Mouse (Mus musculus) heart, embryonic 11.5 days (tissue): ENCODE data around the gene Tmem37. TPM values are rescaled to one million over a fixed set of nuclear protein-coding genes. Genes with fewer than 3 reads are reported as not detected.

Source experiments
- ATAC-seq: fragments of 200-750 bp; cut with Nextera tagmentation; replicated peaks from 2 replicates; pipeline ENCODE4 v1.8.0; 2017; ENCODE audit warnings: moderate library complexity; ENCODE audit not compliant: insufficient number of reproducible peaks, low FRiP score, low TSS enrichment
- H3K27ac ChIP-seq: fragments of 300-500 bp; sonication (generic); 2 replicates; pipeline ENCODE4 v1.5.1; 2014; ENCODE audit warnings: mild to moderate bottlenecking, low read depth, low read length
- H3K27me3 ChIP-seq: fragments of 300-500 bp; sonication (generic); 2 replicates; pipeline ENCODE4 v1.6.1; 2014; ENCODE audit warnings: mild to moderate bottlenecking, low read length, mixed read lengths; ENCODE audit not compliant: control insufficient read depth, insufficient read depth
- H3K36me3 ChIP-seq: fragments of 300-500 bp; sonication (generic); 2 replicates; pipeline ENCODE4 v1.6.1; 2014; ENCODE audit warnings: mild to moderate bottlenecking, low read length, moderate library complexity, mixed read lengths; ENCODE audit not compliant: control insufficient read depth, insufficient read depth
- H3K4me1 ChIP-seq: fragments of 300-500 bp; sonication (generic); 2 replicates; pipeline ENCODE4 v1.6.1; 2014; ENCODE audit warnings: low read length; ENCODE audit not compliant: control insufficient read depth, insufficient read depth
- H3K4me2 ChIP-seq: fragments of 300-500 bp; sonication (generic); 2 replicates; pipeline ENCODE4 v1.6.1; 2014; ENCODE audit warnings: mild to moderate bottlenecking, moderate library complexity
- H3K4me3 ChIP-seq: fragments of 300-500 bp; sonication (generic); 2 replicates; pipeline ENCODE4 v1.5.1; 2014; ENCODE audit warnings: low read depth, low read length
- H3K9ac ChIP-seq: fragments of 300-500 bp; sonication (generic); 2 replicates; pipeline ENCODE4 v1.6.1; 2014; ENCODE audit warnings: mild to moderate bottlenecking, low read depth, low read length, moderate library complexity
- H3K9me3 ChIP-seq: fragments of 300-500 bp; sonication (generic); replicated peaks from 2 replicates; pipeline ENCODE4 v1.6.1; 2016; ENCODE audit warnings: low read length; ENCODE audit not compliant: control insufficient read depth
- WGBS: fragments of 180-500 bp; shearing (Covaris S2); extraction: QIAGEN DNeasy Blood & Tissue Kit; methylation state at CpG from one replicate; pipeline ENCODE4 v1.1.7; 2014; ENCODE audit not compliant: insufficient replicate concordance; 5-methylcytosine and 5-hydroxymethylcytosine counted together
- polyA plus RNA-seq: library from polyadenylated mRNA; unstranded; fragments of >200 nt; fragmentation: Nextera tagmentation; extraction: Ambion mirVana; gene quantifications from 2 replicates; pipeline ENCODE4 v1.2.1, GENCODE M21; 2014

Gene Tmem37
- polyA plus RNA-seq, 1 experiment from 2014 or later: 19.1 TPM

- Histone ChIP-seq H3K9me3 (no peaks in the 10 kb centered on the region), H3K4me3 (no peak overlapping the region), H3K4me2 (no peak overlapping the region), H3K36me3 (no peaks in the 10 kb centered on the region), H3K9ac (no peak overlapping the region), H3K27me3 (no peaks in the 10 kb centered on the region), H3K4me1 (0 out of 2 replicates have a peak, but pooled peaks cover 5% of the 10 kb centered on the region), H3K27ac (no peak overlapping the region)
- WGBS: 69% methylated on average over 8 of the region's 8 CpGs
- ATAC-seq: no peak
These were observed 16.0 kb downstream of the Tmem37 start for GRCm38 (mm10) chr1:120057674-120058430.

- WGBS: 60% methylated on average over 14 of the region's 14 CpGs
- no peak overlapping the region for H3K27ac ChIP-seq
These were observed 16.8 kb downstream of the Tmem37 start for GRCm38 (mm10) chr1:120057044-120057443.

GRCm38 (mm10) chr1:120056236-120056635 is 17.6 kb downstream of the Tmem37 start:
- H3K4me1 ChIP-seq: 0 out of 2 replicates have a peak, but pooled peaks cover 5% of the 10 kb centered on the region
- 72% methylated on average over 7 of the region's 7 CpGs for WGBS
- no peak for ATAC-seq

More at GRCm38 (mm10) chr1:120057044-120057443, 16.8 kb downstream of the Tmem37 start:
- Histone ChIP-seq H3K4me1 (0 out of 2 replicates have a peak, but pooled peaks cover 5% of the 10 kb centered on the region), H3K4me2 (no peak overlapping the region), H3K36me3 (no peaks in the 10 kb centered on the region), H3K27me3 (no peaks in the 10 kb centered on the region), H3K9me3 (no peaks in the 10 kb centered on the region), H3K4me3 (no peak overlapping the region), H3K9ac (no peak overlapping the region)
- ATAC-seq: no peak

GRCm38 (mm10) chr1:120055475-120055874 is 18.4 kb downstream of the Tmem37 start:
- H3K27me3 ChIP-seq: no peaks in the 10 kb centered on the region
- H3K9me3 ChIP-seq: no peaks in the 10 kb centered on the region
- no peak overlapping the region for H3K4me2 ChIP-seq
- H3K27ac ChIP-seq: no peak overlapping the region
- 0 out of 2 replicates have a peak, but pooled peaks cover 5% of the 10 kb centered on the region for H3K4me1 ChIP-seq
- peak; percentile 18; the same call in 1 of the 2 replicates for ATAC-seq
- H3K4me3 ChIP-seq: no peak overlapping the region
- WGBS: 66% methylated on average over 6 of the region's 6 CpGs
- no peak overlapping the region for H3K9ac ChIP-seq
- H3K36me3 ChIP-seq: no peaks in the 10 kb centered on the region

More at GRCm38 (mm10) chr1:120056236-120056635, 17.6 kb downstream of the Tmem37 start:
- Histone ChIP-seq H3K27me3 (no peaks in the 10 kb centered on the region), H3K9ac (no peak overlapping the region), H3K27ac (no peak overlapping the region), H3K4me3 (no peak overlapping the region), H3K36me3 (no peaks in the 10 kb centered on the region), H3K9me3 (no peaks in the 10 kb centered on the region), H3K4me2 (no peak overlapping the region)

- no peak overlapping the region for H3K4me3 ChIP-seq
- no peak overlapping the region for H3K4me2 ChIP-seq
- H3K27me3 ChIP-seq: no peaks in the 10 kb centered on the region
- H3K4me1 ChIP-seq: 0 out of 2 replicates have a peak, but pooled peaks cover 5% of the 10 kb centered on the region
- 87% methylated on average over 6 of the region's 6 CpGs for WGBS
- no peak for ATAC-seq
- no peaks in the 10 kb centered on the region for H3K36me3 ChIP-seq
- no peaks in the 10 kb centered on the region for H3K9me3 ChIP-seq
- H3K9ac ChIP-seq: no peak overlapping the region
- no peak overlapping the region for H3K27ac ChIP-seq
These were observed 18.9 kb downstream of the Tmem37 start for GRCm38 (mm10) chr1:120054997-120055396.

GRCm38 (mm10) chr1:120051070-120051469 is 22.8 kb downstream of the Tmem37 start:
- H3K36me3 ChIP-seq: no peaks in the 10 kb centered on the region
- H3K27ac ChIP-seq: no peak overlapping the region
- no peak overlapping the region for H3K9ac ChIP-seq
- no peak overlapping the region for H3K4me2 ChIP-seq
- no peaks in the 10 kb centered on the region for H3K4me1 ChIP-seq
- H3K27me3 ChIP-seq: no peaks in the 10 kb centered on the region
- WGBS: 34% methylated on average over 1 of the region's 1 CpGs
- no peak overlapping the region for H3K4me3 ChIP-seq
- no peaks in the 10 kb centered on the region for H3K9me3 ChIP-seq
- no peak for ATAC-seq

GRCm38 (mm10) chr1:120047325-120047724 is 26.5 kb downstream of the Tmem37 start:
- no peaks in the 10 kb centered on the region for H3K4me1 ChIP-seq
- H3K27me3 ChIP-seq: no peaks in the 10 kb centered on the region
- H3K9ac ChIP-seq: no peak overlapping the region
- H3K4me2 ChIP-seq: no peak overlapping the region
- no peaks in the 10 kb centered on the region for H3K36me3 ChIP-seq
- H3K27ac ChIP-seq: no peak overlapping the region
- no peaks in the 10 kb centered on the region for H3K9me3 ChIP-seq
- ATAC-seq: no peak
- H3K4me3 ChIP-seq: no peak overlapping the region

- H3K4me3 ChIP-seq: no peak overlapping the region
- WGBS: 84% methylated on average over 16 of the region's 16 CpGs
- H3K27ac ChIP-seq: no peak overlapping the region
- no peaks in the 10 kb centered on the region for H3K9me3 ChIP-seq
- no peak overlapping the region for H3K4me2 ChIP-seq
- H3K27me3 ChIP-seq: no peaks in the 10 kb centered on the region
- no peak for ATAC-seq
- no peaks in the 10 kb centered on the region for H3K36me3 ChIP-seq
- H3K4me1 ChIP-seq: no peaks in the 10 kb centered on the region
- no peak overlapping the region for H3K9ac ChIP-seq
These were observed 29.3 kb downstream of the Tmem37 start for GRCm38 (mm10) chr1:120044584-120044983.

- H3K9ac ChIP-seq: no peak overlapping the region
- no peak overlapping the region for H3K4me2 ChIP-seq
- H3K27ac ChIP-seq: no peak overlapping the region
- no peaks in the 10 kb centered on the region for H3K27me3 ChIP-seq
- no peaks in the 10 kb centered on the region for H3K9me3 ChIP-seq
- H3K36me3 ChIP-seq: no peaks in the 10 kb centered on the region
- H3K4me1 ChIP-seq: no peaks in the 10 kb centered on the region
- 73% methylated on average over 8 of the region's 8 CpGs for WGBS
- no peak overlapping the region for H3K4me3 ChIP-seq
- no peak for ATAC-seq
These were observed 31.5 kb downstream of the Tmem37 start for GRCm38 (mm10) chr1:120042421-120042820.
